Mouse (Mus musculus) forebrain, embryonic 15.5 days (tissue): ENCODE results near the gene Lyrm4. TPM values are rescaled to one million over a fixed set of nuclear protein-coding genes. Genes with fewer than 3 reads are reported as not detected.
"Not testable (repeated sequence)": the region's sequence is repeated elsewhere in the genome, so short reads cannot be mapped to it uniquely, and the experiment has no call there.

Source experiments
- ATAC-seq: fragments of 200-750 bp; cut with Nextera tagmentation; replicated peaks from 2 replicates; pipeline ENCODE4 v1.8.0; 2017; ENCODE audit warnings: mild to moderate bottlenecking, moderate TSS enrichment, moderate library complexity
- H3K27ac ChIP-seq: fragments of 300-500 bp; sonication (generic); replicated peaks from 2 replicates; pipeline ENCODE4 v1.5.1; 2015; ENCODE audit warnings: mild to moderate bottlenecking, inconsistent platforms
- H3K27me3 ChIP-seq: fragments of 300-500 bp; sonication (generic); 2 replicates; pipeline ENCODE4 v1.6.1; 2015; ENCODE audit warnings: inconsistent platforms
- H3K36me3 ChIP-seq: fragments of 300-500 bp; sonication (generic); 2 replicates; pipeline ENCODE4 v1.6.1; 2015; ENCODE audit warnings: mild to moderate bottlenecking, inconsistent platforms
- H3K4me1 ChIP-seq: fragments of 300-500 bp; sonication (generic); 2 replicates; pipeline ENCODE4 v1.6.1; 2015; ENCODE audit warnings: inconsistent platforms
- H3K4me2 ChIP-seq: fragments of 300-500 bp; sonication (generic); replicated peaks from 2 replicates; pipeline ENCODE4 v1.6.1; 2015; ENCODE audit warnings: mild to moderate bottlenecking, inconsistent platforms
- H3K4me3 ChIP-seq: fragments of 300-500 bp; sonication (generic); 2 replicates; pipeline ENCODE4 v1.5.1; 2015; ENCODE audit warnings: mild to moderate bottlenecking, inconsistent platforms
- H3K9ac ChIP-seq: fragments of 300-500 bp; sonication (generic); replicated peaks from 2 replicates; pipeline ENCODE4 v1.6.1; 2015; ENCODE audit warnings: mild to moderate bottlenecking, inconsistent platforms
- H3K9me3 ChIP-seq: fragments of 300-500 bp; sonication (generic); 2 replicates; pipeline ENCODE4 v1.6.1; 2016; ENCODE audit warnings: inconsistent platforms
- WGBS: fragments of 180-500 bp; shearing (Covaris S2); methylation state at CpG from one replicate; pipeline ENCODE4 v1.1.7; 2015; ENCODE audit warnings: mixed read lengths; 5-methylcytosine and 5-hydroxymethylcytosine counted together
- polyA plus RNA-seq: library from polyadenylated mRNA; unstranded; fragments of >200 nt; fragmentation: Nextera tagmentation; extraction: Ambion mirVana; gene quantifications from 2 replicates; pipeline ENCODE4 v1.2.1, GENCODE M21; 2015

Gene Lyrm4
- polyA plus RNA-seq, 1 experiment from 2014 or later: 34.9 TPM

GRCm38 (mm10) chr13:36019309-36020274, 97.7 kb downstream of the Lyrm4 start:
- Histone ChIP-seq H3K36me3 (no peaks in the 10 kb centered on the region), H3K4me3 (no peak overlapping the region), H3K4me2 (no peak overlapping the region), H3K9ac (no peak overlapping the region), H3K9me3 (no peaks in the 10 kb centered on the region), H3K4me1 (peaks cover 12% of the 10 kb centered on the region), H3K27me3 (no peaks in the 10 kb centered on the region), H3K27ac (peak overlapping the region; percentile 73)
- peak; percentile 80 for ATAC-seq
- WGBS: 49% methylated on average over 10 of the region's 10 CpGs

GRCm38 (mm10) chr13:36018017-36018416, 99.3 kb downstream of the Lyrm4 start:
- no peak overlapping the region for H3K4me2 ChIP-seq
- 84% methylated on average over 2 of the region's 2 CpGs for WGBS
- peaks cover 12% of the 10 kb centered on the region for H3K4me1 ChIP-seq
- H3K36me3 ChIP-seq: no peaks in the 10 kb centered on the region
- H3K9me3 ChIP-seq: no peaks in the 10 kb centered on the region
- no peak overlapping the region for H3K9ac ChIP-seq
- ATAC-seq: no peak
- H3K27ac ChIP-seq: no peak overlapping the region
- H3K27me3 ChIP-seq: no peaks in the 10 kb centered on the region
- H3K4me3 ChIP-seq: no peak overlapping the region

DNA sequence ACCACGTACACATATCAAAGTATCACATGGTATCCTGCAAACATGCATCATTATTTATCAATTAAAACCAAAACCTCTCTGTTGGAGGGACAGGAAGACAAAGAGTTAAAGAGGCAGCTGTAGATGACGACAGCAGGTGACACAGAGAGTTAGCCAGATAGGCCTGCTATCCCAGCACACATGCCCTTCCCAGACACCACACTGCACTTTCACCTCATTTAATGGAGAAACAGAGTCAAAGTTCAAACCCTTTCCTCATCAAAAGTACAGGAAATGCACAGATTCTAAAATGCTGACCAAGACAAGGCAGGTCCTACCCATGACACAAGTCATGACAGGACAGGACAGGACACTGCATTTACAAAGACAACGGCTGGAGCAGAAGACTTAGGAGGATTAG, 101.7 kb downstream of the Lyrm4 start:
- Histone ChIP-seq H3K4me1 (peaks cover 12% of the 10 kb centered on the region), H3K4me2 (no peak overlapping the region), H3K27ac (no peak overlapping the region), H3K4me3 (no peak overlapping the region), H3K27me3 (no peaks in the 10 kb centered on the region), H3K9ac (no peak overlapping the region), H3K36me3 (no peaks in the 10 kb centered on the region), H3K9me3 (no peaks in the 10 kb centered on the region)
- WGBS: 64% methylated on average over 3 of the region's 3 CpGs
- no peak for ATAC-seq

DNA sequence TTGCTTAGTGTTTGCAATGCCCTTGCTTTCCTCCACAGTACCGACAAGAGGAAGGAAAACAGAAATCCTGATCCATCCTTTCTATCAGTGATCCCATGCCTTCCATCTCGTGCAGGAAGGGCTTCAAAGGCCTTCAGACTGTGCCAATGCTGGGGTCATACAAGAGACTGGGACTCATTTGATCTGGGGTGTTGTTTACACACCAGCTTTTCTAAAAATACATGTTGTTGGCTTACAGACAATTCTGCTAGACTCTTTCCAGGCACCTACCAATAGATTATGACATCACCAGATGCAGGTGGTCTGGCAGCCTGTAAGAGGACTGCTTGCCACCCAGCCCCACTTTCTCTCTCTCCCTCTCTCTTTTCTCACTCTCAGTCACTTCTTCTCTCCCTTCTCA, 107.3 kb downstream of the Lyrm4 start:
- no peak overlapping the region for H3K4me3 ChIP-seq
- ATAC-seq: no peak
- whole genome bisulfite sequencing: 73% methylated on average over 2 of the region's 2 CpGs
- no peaks in the 10 kb centered on the region for H3K9me3 ChIP-seq
- H3K4me2 ChIP-seq: no peak overlapping the region
- no peaks in the 10 kb centered on the region for H3K27me3 ChIP-seq
- H3K4me1 ChIP-seq: no peaks in the 10 kb centered on the region
- H3K36me3 ChIP-seq: no peaks in the 10 kb centered on the region
- H3K27ac ChIP-seq: no peak overlapping the region
- H3K9ac ChIP-seq: no peak overlapping the region

- H3K4me1 ChIP-seq: no peaks in the 10 kb centered on the region
- no peaks in the 10 kb centered on the region for H3K9me3 ChIP-seq
- no peak for ATAC-seq
- H3K9ac ChIP-seq: no peak overlapping the region
- H3K27ac ChIP-seq: no peak overlapping the region
- 84% methylated on average over 1 of the region's 1 CpGs for WGBS
- no peaks in the 10 kb centered on the region for H3K36me3 ChIP-seq
- no peak overlapping the region for H3K4me2 ChIP-seq
- no peak overlapping the region for H3K4me3 ChIP-seq
- H3K27me3 ChIP-seq: no peaks in the 10 kb centered on the region
Measured at GRCm38 (mm10) chr13:36000798-36001197, 116.5 kb downstream of the Lyrm4 start.

DNA sequence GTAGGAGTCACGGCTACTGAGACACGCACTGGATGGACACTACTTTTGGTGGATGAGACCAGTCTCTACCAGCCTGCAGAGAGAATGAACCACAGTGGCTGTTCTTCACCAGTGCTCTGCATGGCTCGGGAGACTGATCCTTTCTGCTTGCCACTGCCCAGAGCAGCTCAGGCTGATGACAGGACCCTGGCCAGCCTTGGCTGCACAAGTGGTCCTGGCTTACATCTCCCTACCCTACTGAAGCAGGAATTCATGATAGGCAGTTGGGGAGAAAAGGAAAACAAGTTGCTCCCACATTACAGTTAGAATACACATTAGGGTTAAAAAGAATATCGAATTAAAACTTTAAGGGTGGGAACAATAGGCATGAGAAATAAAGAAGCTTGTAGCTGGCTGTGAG, 119.7 kb downstream of the Lyrm4 start:
- H3K9me3 ChIP-seq: no peaks in the 10 kb centered on the region
- H3K4me2 ChIP-seq: no peak overlapping the region
- H3K4me1 ChIP-seq: peaks cover 7% of the 10 kb centered on the region
- H3K36me3 ChIP-seq: no peaks in the 10 kb centered on the region
- H3K9ac ChIP-seq: no peak overlapping the region
- H3K27me3 ChIP-seq: no peaks in the 10 kb centered on the region
- no peak for ATAC-seq
- WGBS: 87% methylated on average over 4 of the region's 4 CpGs
- H3K4me3 ChIP-seq: no peak overlapping the region
- H3K27ac ChIP-seq: no peak overlapping the region

GRCm38 (mm10) chr13:35995696-35996426, 121.5 kb downstream of the Lyrm4 start:
- no peaks in the 10 kb centered on the region for H3K36me3 ChIP-seq
- H3K9ac ChIP-seq: no peak overlapping the region
- no peak overlapping the region for H3K4me2 ChIP-seq
- H3K4me3 ChIP-seq: no peak overlapping the region
- 39% methylated on average over 2 of the region's 2 CpGs for WGBS
- no peaks in the 10 kb centered on the region for H3K9me3 ChIP-seq
- ATAC-seq: no peak
- peaks cover 7% of the 10 kb centered on the region for H3K4me1 ChIP-seq
- no peaks in the 10 kb centered on the region for H3K27me3 ChIP-seq
- no peak overlapping the region for H3K27ac ChIP-seq

DNA sequence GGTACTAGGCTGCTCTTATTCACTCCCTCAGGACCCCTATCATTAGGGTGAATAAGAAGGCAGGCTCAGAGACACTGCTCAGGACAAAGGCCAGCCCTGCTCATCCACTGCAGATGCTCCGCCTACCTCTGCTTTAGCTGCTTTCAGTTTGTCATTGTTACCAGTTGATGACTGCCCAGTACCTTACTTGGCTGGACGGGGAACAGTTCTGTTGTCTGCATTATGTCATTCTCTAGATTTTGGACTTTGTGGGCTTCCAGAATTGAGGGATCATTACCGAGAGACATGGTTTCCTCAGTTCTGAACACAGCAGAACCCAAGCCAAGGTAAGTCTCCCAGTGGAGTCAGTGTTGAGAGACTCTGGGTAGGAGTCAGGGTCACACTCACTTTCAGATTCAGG, 122.1 kb downstream of the Lyrm4 start:
- 75% methylated on average over 3 of the region's 3 CpGs for WGBS
- H3K4me3 ChIP-seq: no peak overlapping the region
- peaks cover 7% of the 10 kb centered on the region for H3K4me1 ChIP-seq

GRCm38 (mm10) chr13:35994067-35994466, 123.3 kb downstream of the Lyrm4 start:
- WGBS: 58% methylated on average over 8 of the region's 8 CpGs
- H3K27ac ChIP-seq: no peak overlapping the region
- peaks cover 16% of the 10 kb centered on the region for H3K4me1 ChIP-seq
- no peaks in the 10 kb centered on the region for H3K27me3 ChIP-seq
- H3K4me3 ChIP-seq: no peak overlapping the region
- no peak overlapping the region for H3K9ac ChIP-seq
- ATAC-seq: peak; percentile 65; the same call in 1 of the 2 replicates
- no peak overlapping the region for H3K4me2 ChIP-seq
- no peaks in the 10 kb centered on the region for H3K36me3 ChIP-seq
- H3K9me3 ChIP-seq: no peaks in the 10 kb centered on the region

More for the DNA sequence above, 122.1 kb downstream of the Lyrm4 start:
- Histone ChIP-seq H3K9me3 (no peaks in the 10 kb centered on the region), H3K27ac (no peak overlapping the region), H3K9ac (no peak overlapping the region), H3K36me3 (no peaks in the 10 kb centered on the region), H3K4me2 (no peak overlapping the region), H3K27me3 (no peaks in the 10 kb centered on the region)
- ATAC-seq: no peak

GRCm38 (mm10) chr13:35991185-35991584, 126.1 kb downstream of the Lyrm4 start:
- not testable (repeated sequence) for H3K36me3 ChIP-seq, ATAC-seq, H3K9me3 ChIP-seq, H3K9ac ChIP-seq, H3K27me3 ChIP-seq, H3K4me3 ChIP-seq, H3K27ac ChIP-seq, H3K4me2 ChIP-seq
- H3K4me1 ChIP-seq: peaks cover 18% of the 10 kb centered on the region
- 97% methylated on average over 21 of the region's 21 CpGs for WGBS

DNA sequence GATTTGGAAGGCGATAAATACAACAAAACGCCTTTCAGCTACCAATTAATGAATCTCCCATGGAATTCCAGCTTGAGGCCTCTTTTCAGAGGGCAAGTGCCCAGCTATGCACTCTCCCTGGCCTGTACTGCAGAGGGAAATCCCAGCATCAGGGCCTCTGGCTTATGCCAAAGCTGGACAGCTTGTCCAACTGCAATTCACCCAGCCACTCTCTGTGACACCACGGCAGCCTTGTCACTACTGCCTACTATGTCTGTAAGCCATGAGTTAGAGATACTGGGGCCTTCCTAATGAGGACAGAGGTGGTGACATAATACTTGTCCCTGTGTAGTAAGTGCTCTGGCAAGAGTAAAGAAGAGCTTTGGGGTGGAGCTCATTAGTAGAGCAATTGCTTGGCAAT, 128.0 kb downstream of the Lyrm4 start:
- peaks cover 18% of the 10 kb centered on the region for H3K4me1 ChIP-seq
- 15% methylated on average over 3 of the region's 3 CpGs for WGBS
- no peak overlapping the region for H3K9ac ChIP-seq
- no peaks in the 10 kb centered on the region for H3K27me3 ChIP-seq
- H3K4me3 ChIP-seq: no peak overlapping the region
- no peaks in the 10 kb centered on the region for H3K36me3 ChIP-seq
- no peak overlapping the region for H3K27ac ChIP-seq
- no peak overlapping the region for H3K4me2 ChIP-seq
- peak; percentile 39; the same call in 1 of the 2 replicates for ATAC-seq
- H3K9me3 ChIP-seq: no peaks in the 10 kb centered on the region

- no peak overlapping the region for H3K4me2 ChIP-seq
- no peak overlapping the region for H3K9ac ChIP-seq
- H3K4me1 ChIP-seq: peaks cover 11% of the 10 kb centered on the region; the same call in 1 of the 2 replicates
- no peaks in the 10 kb centered on the region for H3K9me3 ChIP-seq
- ATAC-seq: no peak
- no peak overlapping the region for H3K4me3 ChIP-seq
- no peaks in the 10 kb centered on the region for H3K27me3 ChIP-seq
- no peak overlapping the region for H3K27ac ChIP-seq
- H3K36me3 ChIP-seq: peaks cover 3% of the 10 kb centered on the region
- 93% methylated on average over 6 of the region's 6 CpGs for WGBS
Measured at GRCm38 (mm10) chr13:35982985-35983384, 134.3 kb downstream of the Lyrm4 start.
